Mouse (Mus musculus) urinary bladder, postnatal 4 days (tissue): Measurements from ENCODE around the gene Gm14851.
"Not testable (repeated sequence)": the region's sequence is repeated elsewhere in the genome, so short reads cannot be mapped to it uniquely, and the experiment has no call there.

Experiments used
- DNase-seq, 2 experiments: peaks; one replicate each; pipeline ENCODE4 v3.0.0; 2021 to 2022; ENCODE audit warnings: low spot score in 2 of 2

Gene Gm14851

DNA sequence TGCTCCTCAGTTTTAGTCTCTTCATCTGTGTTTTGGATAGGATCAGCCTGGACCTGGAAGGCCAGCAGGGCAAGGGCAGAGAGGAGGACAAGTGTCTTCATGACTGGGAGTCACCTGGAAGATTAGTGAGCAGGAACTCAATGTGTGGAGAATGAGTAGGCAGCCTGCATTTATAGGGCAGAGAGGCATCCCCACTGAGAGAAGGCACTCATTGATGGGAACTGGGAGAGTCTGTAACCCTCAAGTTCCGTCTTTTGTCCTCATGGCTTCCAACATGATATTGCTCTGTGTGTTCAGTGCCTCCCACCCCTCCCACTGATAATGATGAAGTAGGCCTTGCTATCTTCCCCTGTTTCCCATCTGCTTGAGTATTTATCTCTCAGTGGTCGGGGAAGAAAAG, at the start of gene Gm14851:
TSS of gene Gm14851 (minus strand) at position 101 of the 400 bp plus-strand sequence.
- DNase-seq, result not testable (repeated sequence)

DNA sequence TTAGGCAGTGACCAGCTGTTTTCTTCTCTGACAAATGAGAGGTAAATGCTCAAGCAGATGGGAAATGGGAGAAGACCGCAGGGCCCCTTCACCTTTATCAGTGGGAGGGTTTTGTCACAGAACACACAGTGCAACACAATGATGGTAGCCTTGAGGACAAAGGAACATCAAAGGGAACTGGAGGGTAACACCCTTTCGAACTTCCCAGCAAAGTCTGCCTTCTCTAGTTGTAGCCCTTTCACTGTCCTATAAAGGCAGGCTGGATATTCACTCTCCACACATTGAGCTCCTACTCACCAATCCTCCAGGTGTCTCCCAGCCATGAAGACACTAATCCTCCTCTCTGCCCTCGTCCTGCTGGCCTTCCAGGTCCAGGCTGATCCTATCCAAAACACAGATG, 38.5 kb upstream of the Gm14851 start, which contains the start of gene Defa30:
TSS of gene Defa30 (plus strand) at position 301 of the 400 bp plus-strand sequence.
- not testable (repeated sequence) for DNase-seq

DNA sequence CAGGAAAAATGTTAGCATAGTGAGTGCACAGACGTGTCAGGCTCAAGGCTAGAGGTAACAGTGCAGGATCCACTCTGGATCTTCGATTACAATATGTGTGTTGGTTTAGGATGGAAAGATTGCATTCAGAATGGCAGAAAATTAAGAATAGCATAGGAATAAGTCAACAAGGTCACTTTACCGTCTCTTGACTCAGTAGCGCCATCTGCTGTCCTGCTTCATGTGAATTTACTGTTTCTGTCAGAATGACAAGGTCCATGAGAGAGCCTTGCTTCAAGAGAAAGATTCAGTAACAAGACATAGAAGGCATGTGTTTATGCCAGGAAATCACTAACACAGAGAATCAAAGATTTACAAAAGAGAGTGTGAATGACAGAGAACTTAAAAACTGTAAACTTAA, 2.7 kb downstream of the Gm14851 start:
- no peak for DNase-seq

DNA sequence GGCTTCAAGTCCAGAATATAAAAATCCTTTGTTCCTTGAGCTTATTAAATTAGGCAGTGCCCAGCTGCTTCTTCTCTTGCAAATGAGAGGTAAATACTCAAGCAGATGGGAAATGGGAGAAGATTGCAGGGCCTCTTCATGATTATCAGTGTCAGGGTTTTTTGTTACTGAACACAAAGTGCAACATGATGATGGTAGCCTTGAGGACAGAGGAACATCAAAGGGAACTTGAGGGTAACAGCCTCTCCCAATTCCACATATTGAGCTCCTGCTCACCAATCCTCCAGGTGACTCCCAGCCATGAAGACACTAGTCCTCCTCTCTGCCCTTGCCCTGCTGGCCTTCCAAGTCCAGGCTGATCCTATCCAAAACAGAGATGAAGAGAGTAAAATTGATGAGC, 11.7 kb downstream of the Gm14851 start, which contains the start of gene Defa25:
TSS of gene Defa25 (plus strand) at position 301 of the 400 bp plus-strand sequence.
- not testable (repeated sequence) for DNase-seq

DNA sequence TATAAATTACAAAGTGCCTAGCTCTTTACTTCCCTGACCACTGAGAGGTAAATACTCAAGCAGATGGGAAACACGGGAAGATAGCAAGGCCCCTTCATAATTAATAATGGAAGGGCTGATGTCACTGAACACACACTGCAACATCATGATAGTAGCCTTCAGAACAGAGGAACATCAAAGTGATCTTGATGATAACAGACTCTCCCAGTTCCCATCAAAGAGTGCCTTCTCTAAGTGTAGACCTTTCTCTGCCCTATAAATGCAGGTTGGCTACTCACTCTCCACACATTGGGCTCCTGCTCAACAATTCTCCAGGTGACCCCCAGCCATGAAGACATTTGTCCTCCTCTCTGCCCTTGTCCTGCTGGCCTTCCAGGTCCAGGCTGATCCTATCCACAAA, 31.1 kb downstream of the Gm14851 start, which contains the start of gene Defa35:
TSS of gene Defa35 (plus strand) at position 301 of the 400 bp plus-strand sequence.
- DNase-seq, result not testable (repeated sequence)

DNA sequence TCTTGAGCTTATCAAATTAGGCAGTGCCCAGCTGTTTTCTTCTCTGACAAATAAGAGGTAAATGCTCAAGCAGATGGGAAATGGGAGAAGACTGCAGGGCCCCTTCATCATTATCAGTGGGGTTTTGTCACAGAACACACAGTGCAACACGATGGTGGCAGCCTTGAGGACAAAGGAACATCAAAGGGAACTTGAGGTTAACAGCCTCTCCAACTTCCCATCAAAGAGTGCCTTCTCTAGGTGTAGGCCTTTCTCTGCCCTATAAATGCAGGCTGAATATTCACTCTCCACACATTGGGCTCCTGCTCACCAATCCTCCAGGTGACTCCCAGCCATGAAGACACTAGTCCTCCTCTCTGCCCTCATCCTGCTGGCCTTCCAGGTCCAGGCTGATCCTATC, 41.1 kb downstream of the Gm14851 start, which contains the start of gene Defa23:
TSS of gene Defa23 (plus strand) at position 301 of the 400 bp plus-strand sequence.
- DNase-seq, result not testable (repeated sequence)
